Mouse (Mus musculus) thymus, postnatal 4 days (tissue): ENCODE data around the gene Ppfibp2.

Experiments used
- DNase-seq: peaks from one replicate; pipeline ENCODE4 v3.0.0; 2021

Gene Ppfibp2

DNA sequence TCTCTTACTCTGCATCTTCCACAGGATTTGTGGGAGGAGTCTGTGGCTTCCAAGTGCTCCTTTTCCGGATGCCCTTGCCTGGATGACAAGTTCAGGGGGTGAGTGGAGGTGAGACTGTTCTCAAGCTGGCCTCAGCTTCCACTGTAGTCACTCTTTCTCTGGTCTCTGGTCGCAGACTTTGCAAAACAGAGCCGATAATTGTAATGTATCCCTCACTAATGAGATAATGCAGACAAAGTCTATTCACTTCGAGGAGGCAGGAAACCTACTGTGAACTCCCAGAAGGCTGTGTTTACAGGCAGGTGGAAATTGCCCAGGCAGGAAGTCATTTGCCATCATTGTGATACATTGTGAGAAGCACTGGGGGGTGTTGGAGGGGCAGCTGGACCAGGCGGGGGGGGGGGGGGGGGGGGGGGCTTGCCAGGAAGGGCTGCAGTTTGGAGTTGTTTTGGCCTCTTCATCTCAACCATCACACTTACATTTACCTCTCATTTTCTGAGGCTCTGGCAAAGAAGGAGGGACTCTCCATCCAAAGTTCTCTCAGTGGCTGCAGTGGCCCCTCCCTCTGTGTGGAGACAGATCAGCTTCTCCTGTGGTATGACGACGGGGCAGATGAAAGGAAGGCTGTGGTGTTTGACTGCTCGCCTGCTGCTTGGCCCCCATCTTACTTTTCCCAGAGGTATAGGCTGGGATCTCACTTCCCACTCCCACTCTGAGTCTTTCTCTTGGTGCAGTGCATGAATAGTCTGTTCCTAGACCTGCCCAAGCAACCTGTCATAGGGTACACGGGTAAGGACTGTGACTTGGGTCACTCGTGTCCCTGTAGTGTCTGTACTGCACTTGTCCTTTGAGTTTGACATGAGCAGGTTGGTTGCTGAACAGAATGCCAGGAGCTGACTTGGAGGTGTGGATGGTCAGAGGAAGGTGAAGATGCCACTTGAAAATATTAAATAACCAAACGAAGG lies 23.3 kb downstream of the Ppfibp2 start:
- DNase-seq = no peak

DNA sequence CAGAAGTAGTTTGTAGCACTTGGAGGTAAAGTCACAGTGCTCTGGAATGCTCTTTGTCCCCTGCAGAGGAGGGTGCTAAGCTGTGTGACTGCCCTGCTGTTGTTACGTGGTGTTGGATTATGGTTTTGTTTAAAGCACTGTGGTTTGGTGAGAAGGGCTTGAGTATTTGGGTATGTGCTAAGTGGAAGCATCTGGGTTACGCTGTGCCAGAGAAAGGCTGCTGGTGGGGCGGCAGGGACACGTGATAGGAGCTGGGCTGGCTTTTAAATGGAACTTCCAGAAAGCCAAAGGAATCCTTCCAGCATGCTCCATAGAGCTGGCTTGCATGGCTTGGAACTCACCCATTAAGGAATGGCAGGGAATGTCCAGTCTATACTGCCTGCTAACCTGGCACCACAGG lies 24.2 kb downstream of the Ppfibp2 start:
- no peak for DNase-seq

DNA sequence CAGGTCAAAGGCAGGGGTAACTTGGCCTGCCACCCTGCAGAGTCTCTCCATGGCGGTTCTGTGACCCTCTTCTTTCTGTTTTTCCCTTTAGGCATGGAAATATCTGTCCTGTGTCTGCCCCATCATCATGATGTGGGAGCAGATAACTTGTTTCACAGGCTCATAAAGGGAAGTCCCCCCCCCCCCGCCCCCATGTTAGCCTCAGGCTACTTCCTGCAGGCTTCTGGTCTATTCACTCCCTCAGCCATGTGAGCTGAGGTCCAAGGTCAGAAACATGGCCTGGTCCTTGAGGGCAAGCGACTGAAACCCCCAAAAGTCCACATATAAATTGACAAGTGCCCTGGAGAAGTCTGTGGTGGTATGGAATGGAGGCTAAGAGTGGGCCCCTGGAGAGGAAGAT lies 25.1 kb downstream of the Ppfibp2 start:
- DNase-seq = no peak

DNA sequence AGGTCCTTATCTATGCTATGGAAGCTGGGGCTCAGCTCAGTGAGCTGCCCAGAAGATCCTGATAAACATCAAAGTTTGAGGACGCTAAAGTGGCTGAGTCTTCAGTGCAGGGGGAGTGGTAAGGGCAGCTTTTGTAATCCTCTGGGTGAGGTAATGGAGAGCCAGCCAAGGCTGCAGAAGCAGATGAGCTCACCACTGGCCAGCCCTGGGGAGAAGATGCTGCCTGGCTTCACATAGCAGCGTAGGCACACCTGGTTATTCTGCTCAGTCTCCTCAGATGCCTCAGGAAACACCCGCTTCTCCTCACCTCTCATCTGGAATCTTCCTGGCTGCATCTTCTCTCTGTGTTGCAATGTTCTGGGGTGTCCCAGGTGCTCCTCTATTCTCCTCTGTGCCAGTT lies 29.4 kb downstream of the Ppfibp2 start:
- no peak for DNase-seq

DNA sequence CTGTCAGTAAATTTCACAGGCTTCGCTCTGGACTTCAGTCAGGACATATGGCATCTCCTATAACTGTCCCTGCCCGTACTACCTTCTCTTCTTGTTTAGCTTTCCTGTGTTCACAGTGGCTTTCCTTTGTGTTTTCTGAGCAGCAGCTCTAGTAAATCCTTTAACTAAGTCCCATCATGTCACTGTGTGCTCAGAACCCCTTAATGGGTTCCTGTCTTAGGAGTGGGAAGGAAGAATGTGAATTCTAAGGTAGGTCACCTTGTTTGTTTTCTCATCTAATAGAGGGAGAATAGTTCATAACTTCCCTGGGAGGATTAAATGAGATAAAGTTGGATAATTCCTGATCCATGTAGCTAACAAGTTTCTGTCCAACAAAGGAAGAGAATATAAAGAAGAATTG lies 30.1 kb downstream of the Ppfibp2 start, which contains the start of gene 5330417H12Rik:
Gene 5330417H12Rik (minus strand): TSS at position 101 of the 400 bp plus-strand sequence.
- DNase-seq = no peak

DNA sequence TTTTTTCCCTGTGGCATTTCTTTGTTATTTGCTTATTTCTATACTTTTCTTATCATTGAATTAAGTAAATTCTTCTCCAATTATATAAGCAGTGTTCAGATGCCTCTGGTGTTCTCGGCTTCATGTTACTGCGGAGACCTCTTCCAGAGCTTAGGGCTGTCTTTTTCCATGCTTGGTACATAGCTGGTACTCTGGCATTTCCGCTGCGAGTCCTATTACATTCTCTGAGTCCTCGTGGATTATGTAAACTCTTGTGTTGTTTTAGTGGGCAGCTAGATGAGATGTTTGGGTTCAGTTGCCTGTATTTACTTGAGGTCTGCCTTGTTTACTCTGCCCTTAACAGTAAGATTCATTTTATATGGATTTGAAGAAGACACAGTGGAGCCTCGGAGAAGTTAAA lies 30.8 kb downstream of the Ppfibp2 start:
- DNase-seq = no peak

DNA sequence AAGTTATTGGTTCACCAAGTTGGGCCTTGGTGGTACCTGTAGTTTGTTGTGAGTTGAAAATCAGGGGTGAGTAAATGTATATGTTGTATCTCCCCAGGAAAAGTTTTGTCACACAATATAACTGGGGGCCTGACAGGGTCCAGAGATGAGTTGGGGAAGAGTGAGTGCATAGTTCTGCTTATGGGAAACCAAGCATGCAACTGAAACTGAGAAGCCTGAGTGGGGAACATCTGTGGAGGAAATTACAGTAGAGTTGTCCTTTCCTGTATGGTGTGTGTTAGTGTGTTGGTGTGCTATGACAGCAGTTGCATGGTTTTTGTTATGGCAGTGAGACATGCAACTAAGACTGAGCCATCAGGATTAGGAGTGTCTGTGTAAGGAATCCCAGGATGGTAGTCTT lies 33.4 kb downstream of the Ppfibp2 start:
- DNase-seq = no peak

DNA sequence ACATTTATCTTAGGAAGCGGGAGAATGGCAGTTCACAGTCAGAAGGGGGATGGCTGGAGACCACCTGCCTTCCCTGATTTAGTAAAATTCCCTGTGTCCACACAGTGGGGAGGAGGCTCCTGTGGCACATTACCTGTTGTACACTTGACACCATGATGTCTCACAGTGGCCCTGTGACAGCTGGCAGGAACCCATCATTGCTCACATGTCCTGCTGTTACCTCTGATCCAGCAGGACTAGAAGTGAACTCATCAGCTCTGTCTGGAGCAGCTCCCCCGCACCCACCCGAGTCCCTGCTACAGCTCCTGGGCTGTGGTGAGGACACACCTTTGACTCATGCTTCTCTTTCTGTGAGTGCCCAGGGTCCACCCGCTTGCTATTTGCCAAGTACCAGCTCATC lies 38.2 kb downstream of the Ppfibp2 start:
- DNase-seq = no peak

DNA sequence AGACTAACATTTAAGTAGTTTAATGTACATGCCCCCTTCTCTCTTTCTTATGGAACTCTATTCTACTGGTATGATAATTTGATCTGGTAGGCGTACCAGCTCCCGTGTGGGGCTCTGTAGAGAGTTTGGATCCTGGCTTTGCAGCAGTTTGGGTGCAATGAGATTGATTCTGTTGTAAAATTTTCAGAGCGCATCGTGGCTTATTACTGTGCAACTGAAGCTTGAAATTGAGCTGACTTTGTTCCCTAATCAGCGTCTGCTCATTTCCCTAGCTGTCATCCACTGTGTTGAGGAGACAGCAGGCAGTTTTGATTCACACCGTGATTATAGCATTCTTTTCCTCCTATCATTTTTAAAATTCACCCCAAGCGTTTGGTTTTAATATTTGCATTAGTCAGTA lies 42.4 kb downstream of the Ppfibp2 start:
- DNase-seq = no peak

DNA sequence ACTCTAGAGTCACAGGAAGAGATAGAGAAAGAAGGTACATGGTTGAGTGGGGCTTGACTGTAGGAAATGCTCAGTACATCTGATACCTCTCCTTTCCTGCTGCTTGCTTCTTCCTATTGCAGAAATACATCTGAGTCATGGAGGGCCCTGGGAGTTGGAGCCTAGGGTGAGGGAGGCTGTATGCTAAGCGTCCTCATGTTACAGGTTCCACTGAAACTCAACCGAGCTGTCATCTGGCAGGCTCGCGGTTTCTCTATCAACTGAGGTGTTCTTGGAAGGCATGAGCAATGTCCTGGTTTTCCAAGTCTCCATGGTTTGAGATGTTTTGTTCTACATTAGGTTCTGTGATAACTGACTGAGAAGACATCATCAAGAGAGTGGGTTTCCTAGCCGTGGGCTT lies 43.0 kb downstream of the Ppfibp2 start:
- no peak for DNase-seq

DNA sequence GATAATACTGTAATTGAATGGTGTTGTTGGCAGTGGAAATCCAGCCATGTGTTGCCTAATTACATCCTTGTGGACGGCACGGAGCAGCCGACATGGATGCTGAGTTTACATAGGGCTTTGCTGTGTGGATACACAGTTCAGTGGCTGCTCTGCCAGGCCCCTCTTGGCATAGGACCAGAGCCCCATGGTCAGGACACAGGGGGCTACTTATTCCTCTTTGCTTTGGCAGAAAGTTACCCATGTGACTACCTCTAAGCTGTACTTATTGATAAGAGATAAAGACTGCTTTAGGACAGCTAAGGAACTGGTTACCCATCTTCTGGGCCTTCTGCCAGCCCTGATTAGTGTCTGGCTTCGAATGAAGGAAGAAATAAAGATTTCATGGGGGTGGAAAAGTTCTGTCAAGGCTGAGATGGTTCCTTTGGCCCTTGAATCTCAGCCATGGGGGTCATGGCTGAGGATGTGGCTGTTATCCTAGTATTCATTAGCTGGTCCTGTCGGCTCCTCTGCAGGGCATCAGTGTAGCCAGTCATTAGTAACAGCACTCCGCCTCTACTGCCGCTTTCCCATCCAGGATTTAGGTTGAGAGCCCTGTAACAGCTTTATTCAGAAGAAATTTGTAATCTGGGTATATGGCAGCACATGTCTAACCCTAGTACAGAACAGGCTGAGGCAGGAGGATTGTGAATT lies 47.7 kb downstream of the Ppfibp2 start:
- no peak for DNase-seq

DNA sequence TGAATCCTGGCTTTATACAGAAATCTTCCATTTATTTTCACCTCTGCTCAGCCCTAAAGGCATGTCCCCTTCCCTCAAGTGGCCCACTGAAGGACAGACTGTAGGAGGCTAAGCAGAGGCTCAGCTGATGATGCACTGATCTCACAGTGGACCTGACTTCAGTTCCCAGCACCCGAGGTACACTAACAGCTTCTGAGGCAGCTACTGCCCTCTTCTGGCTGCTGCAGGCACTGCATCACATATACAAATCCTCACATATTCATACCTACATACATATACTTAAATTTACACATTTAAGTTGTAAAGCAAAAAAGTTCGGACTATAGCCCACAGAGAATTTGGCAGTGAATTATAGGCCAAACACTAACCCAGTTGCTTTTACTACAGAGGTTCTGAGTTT lies 50.0 kb downstream of the Ppfibp2 start:
- peak; percentile 43 for DNase-seq

DNA sequence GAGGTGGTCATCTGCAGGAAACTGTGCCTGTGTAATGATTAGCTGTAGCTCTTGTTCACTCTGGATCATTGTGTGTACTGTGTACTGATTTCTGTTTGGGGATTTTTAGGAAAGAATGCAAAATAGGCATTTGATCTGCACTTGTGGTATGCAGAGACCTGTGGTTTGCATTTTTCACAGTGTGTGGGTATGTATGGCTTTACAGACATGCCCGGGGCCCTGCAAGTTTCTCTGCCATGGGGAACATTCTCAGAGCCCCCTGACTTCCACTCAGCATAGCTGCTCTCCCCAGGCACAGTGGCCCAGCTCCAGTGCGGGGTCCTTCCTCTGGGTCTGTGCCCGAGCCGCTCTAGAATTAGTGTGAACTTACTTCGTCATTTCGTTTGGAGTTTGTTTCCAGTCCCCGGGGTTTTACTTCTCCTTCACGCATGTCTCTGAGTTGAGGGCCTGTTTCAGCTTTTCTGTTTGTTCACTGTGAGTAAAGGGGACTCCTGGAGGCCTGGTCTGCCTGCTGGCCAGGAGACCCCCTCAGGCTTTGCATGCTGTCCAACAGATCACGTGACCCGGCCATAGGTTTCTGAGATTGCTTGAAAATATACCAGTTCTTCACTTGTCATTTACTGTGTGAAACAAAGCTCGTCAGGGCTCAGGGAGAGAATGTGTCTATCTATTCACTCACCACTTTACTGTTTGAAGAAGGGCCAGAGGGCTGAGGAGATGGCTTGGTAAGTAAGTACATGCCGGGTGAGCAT lies 54.1 kb downstream of the Ppfibp2 start:
- DNase-seq = no peak

DNA sequence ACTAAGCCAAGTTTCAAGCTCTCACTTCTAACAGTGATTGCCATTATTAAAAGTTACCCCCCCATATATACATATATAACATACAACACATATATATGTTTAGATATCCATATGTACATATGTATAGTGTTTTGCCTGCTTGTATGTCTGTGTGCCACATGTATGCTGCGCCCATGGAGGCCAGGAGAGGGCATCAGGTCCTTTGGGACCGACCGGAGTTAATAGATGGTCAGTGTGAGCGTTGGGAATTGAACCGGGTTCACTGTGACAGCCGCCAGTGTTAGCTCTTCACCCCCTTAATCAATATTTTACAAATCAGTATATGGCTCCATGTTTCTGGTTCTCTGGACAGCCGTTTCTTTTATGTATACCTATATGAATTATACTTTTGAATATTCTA lies 55.0 kb downstream of the Ppfibp2 start:
- DNase-seq = no peak

DNA sequence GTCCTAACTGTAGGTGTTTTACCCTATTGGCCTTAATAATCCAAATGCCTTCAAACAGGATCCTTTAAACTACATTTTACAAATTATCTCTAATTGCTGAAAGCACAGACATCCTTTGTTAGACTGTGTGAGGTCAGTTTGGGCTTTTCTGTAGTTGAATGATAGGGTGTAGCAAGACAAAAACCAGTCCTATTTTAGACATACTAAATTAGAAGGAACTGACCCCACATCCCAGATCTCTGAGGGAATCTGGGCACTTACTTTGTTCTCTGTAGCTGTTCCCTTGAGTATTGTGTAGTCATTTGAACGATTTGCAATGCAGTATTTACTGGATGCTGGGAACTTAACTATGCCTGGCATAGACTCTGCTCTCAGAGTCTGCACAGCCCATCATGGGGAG lies 56.8 kb downstream of the Ppfibp2 start:
- DNase-seq = no peak

DNA sequence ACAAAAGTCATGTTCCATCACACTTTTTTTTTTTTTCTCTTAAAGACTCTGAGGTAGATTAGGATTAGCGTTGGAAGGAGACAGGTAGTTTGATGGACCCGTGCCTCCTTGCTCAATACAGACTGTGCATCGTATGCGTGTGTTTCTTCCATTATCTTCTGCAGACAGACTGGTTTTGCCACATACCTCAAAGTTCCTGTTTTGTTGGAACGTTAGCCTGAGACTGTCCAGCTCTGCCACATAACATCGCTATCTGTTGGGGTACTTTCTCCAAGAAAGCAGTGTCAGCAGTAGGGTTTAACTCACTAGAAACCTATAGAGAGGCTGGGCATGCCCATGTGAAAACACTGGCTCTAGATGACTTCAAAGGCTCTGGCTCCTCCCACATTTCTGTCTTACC lies 61.4 kb downstream of the Ppfibp2 start:
- DNase-seq = no peak

DNA sequence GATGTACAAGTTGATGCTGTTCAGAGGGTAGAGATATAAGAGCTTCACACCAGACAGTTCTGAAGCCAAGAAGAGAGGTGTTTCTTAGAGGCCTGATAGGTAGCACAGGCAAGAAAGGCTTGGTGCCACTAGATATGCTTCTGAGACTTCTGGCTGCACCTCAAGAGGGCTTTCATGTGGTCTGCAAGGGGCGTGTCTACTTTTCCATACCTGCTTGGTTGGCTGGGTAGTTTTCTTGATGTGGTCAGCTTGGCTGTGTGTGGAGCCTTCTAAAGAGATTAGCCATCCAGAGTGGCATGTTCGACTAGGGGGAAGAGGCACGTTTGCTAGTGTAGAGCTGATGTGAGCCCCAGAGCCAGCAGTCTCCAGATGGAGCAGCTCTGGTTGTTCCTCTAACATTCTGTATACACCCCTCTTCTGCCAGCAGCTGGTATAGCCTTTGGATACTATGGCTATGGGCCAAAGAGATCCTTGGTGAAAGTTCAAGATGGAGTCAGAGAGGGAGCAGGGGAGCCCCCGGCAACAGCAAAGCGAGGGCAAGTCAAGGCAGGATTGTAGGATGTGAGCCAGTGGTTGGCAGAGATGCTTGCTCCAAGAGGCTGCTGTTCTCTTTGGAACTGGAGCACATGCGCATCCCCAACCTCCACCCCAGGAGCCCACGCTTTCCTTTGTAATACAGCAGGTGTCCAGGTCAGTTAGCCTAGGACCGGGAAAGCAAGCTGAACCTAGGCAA lies 64.3 kb downstream of the Ppfibp2 start:
- peak; percentile 72 for DNase-seq

DNA sequence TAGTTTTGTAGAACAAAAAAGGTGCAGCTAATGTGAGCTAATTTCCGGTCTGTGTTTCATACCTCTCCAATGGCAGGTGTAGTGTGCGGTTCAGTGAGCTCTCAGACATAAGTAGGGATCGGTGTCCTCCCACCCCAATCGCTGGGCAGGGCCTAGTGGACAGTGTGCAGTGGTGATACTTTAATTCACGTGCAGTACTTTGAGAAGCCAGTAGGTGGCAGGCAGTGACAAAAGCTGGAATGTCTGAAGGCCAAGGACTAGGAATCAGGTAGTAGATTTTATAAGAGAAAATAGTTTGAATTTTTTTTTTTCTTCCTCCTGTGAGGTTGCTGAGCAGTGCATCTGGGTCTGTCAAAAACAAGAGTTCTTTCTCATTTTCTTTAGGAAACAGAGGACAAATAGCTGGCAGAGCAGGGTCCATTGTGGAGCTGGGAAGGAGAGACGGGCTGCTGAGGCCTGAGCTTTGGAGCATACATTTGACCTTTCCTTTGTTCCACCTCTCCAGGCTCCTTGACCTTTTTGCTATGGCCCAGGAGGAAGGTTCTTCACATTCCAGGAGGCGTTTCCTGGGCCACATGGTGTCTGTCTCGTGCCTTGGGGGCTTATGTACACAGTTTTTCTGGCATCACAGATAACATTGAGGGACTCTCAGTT lies 66.3 kb downstream of the Ppfibp2 start:
- peak; percentile 62 for DNase-seq

DNA sequence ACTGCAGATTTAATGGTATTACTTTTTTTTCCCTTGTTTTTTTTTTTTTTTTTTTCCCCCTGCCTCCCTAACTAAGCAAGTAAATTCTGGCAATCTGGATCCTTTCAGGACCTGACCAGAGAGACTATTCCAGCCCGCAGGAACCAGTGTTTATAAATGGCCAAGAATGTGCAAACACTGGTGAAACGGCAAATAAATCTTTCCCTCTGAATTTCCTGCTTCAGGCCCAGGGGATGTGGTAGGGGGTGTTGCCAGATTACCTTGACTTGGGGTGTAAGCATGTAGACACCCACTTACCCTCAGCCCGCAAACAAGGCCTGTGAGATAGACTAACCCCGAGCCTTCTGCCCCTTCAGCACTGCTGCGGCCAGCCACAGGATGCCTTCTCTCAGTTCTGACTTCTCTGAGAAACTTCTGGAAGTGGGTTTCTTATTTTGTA lies 66.9 kb downstream of the Ppfibp2 start:
- DNase-seq = no peak

DNA sequence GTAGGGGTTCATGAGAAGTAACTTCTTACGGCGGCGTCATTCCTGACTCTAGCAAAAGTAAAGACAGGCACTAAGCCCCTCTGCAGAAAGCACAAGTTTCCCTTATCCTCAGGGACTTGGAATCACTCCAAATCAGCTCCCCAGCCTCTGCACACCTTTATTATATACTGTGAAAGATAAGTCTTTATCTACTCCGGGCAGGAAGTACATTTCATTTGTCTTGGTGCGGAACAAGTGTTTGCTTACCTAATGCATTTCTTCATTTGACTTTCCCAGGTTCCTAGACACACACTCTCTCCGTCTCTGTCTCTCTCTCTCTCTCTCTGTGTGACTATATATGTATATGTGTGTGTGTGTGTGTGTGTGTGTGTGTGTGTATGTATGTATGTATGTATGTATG lies 68.6 kb downstream of the Ppfibp2 start:
- DNase-seq = no peak

DNA sequence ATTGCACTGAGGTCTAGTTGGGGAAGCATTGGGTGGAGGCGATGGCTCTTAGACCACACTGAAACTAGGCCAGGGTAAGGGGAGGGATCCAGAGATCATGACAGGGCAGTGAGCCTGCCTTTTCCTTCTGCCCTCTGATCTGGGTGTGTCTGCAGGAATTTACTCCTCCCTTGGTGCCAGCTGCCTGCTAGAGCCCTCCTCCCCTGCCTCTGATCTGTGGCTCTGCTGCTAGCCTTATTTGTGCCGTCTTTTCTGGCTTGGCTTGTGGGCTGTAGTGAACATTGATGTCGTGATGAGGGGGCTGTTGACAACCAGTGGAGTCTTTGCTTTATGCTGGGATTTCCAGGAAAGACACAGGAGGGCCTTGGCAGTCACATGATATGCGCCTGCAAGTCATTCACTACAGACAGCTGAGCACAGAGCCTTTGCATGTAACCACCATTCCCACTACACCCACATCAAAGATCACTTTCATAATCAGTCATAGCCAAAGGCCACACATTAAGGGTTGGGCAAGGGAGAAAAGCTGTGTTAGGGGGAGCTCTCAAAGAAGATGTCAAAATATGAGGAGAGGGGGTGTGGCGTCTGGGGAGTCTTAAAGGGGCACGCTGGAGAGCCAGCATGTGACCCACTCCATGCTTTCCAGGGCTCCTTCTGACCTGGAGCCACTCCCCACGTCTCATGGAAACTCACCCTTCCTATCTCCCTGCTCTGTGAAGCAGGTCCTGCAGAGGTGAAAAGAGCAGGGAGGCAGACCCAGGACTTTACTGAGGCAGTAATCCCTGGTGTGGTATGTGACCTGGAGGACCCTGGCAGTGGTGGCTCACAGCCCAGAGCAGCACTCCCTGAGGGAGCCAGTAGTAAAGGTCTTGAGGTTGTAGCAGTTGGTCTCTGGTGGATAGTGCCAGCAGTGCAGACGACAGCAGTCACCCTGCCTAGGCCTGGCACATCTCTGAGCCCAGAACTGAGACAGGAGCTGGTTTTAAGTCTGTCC lies 69.4 kb downstream of the Ppfibp2 start:
- DNase-seq = no peak
